Mouse (Mus musculus) neutrophil, adult 65 days (primary cell): ENCODE measurements around the gene Cldnd2. TPM values are rescaled to one million over a fixed set of nuclear protein-coding genes. Genes with fewer than 3 reads are reported as not detected.

ENCODE experiments used
- total RNA-seq: library from RNA; stranded (reverse); gene quantifications from 2 replicates; pipeline ENCODE4 v1.2.4, GENCODE M21; 2023

Cldnd2 gene
- not detected in 2 replicates for total RNA-seq

GRCm38 (mm10) chr7:43440482-43440881 is at the start of gene Cldnd2:
Cldnd2 (plus strand) TSS chr7:43440782.

GRCm38 (mm10) chr7:43408131-43408553 is 32.4 kb upstream of the Cldnd2 start, which contains the start of gene Siglecg:
Siglecg (plus strand) TSS chr7:43408204.

GRCm38 (mm10) chr7:43427406-43427805 is 13.2 kb upstream of the Cldnd2 start, which contains the start of gene Lim2:
Lim2 (plus strand) TSS chr7:43427670.

GRCm38 (mm10) chr7:43436341-43437255 is 4.0 kb upstream of the Cldnd2 start, which contains the start of gene Nkg7:
Nkg7 (plus strand) TSS chr7:43437073.

GRCm38 (mm10) chr7:43443917-43444293 is 3.3 kb downstream of the Cldnd2 start, which contains the start of the genes Etfb and Gm45233:
Etfb (plus strand) TSS chr7:43444083.
Gm45233 (plus strand) TSS chr7:43444128.

GRCm38 (mm10) chr7:43462851-43463250 is 22.3 kb downstream of the Cldnd2 start, which contains the start of gene Vsig10l:
Vsig10l (plus strand) TSS chr7:43463151.

GRCm38 (mm10) chr7:43489631-43490125 is 49.1 kb downstream of the Cldnd2 start, which contains the start of gene Iglon5:
Iglon5 (minus strand) TSS chr7:43490075.

Other genes with a start within 250 kb of the Cldnd2 start
- gene Zfp715, start 127.5 kb upstream of the Cldnd2 start, total RNA-seq = 18.1 and 26.7 TPM in 2 replicates
- gene Siglecf, start 89.4 kb upstream of the Cldnd2 start, total RNA-seq = 9.6 and 11.8 TPM in 2 replicates
- gene Siglecg, start 32.6 kb upstream of the Cldnd2 start, total RNA-seq = 61.1 and 72.3 TPM in 2 replicates
- not detected in 2 replicates for gene Lim2, start 13.1 kb upstream of the Cldnd2 start, total RNA-seq
- gene Nkg7, start 3.7 kb upstream of the Cldnd2 start, total RNA-seq = 18.8 and 33.1 TPM in 2 replicates
- gene Etfb, start 3.3 kb downstream of the Cldnd2 start, total RNA-seq = 51.2 and 76.8 TPM in 2 replicates
- not detected in 2 replicates for gene Gm45233, start 3.3 kb downstream of the Cldnd2 start, total RNA-seq
- 9.9 and 11.4 TPM in 2 replicates for gene Vsig10l, start 22.4 kb downstream of the Cldnd2 start, total RNA-seq
- gene Iglon5, start 49.3 kb downstream of the Cldnd2 start, total RNA-seq = not detected in 2 replicates
- gene 4931406B18Rik, start 65.2 kb downstream of the Cldnd2 start, total RNA-seq = 0.98 TPM in 1 of 2 replicates, not detected in the other
- 529 and 701 TPM in 2 replicates for gene Cd33, start 103.6 kb downstream of the Cldnd2 start, total RNA-seq
- gene Zfp658, start 121.5 kb downstream of the Cldnd2 start, total RNA-seq = 3.1 and 3.6 TPM in 2 replicates
- 11.0 and 12.6 TPM in 2 replicates for gene Zfp719, start 138.8 kb downstream of the Cldnd2 start, total RNA-seq
- gene Zfp819, start 166.4 kb downstream of the Cldnd2 start, total RNA-seq = 0.41 and 0.63 TPM in 2 replicates
- gene Ceacam18, start 193.9 kb downstream of the Cldnd2 start, total RNA-seq = not detected in 2 replicates
- gene Siglece, start 219.4 kb downstream of the Cldnd2 start, total RNA-seq = 153 and 158 TPM in 2 replicates
- 2.6 and 3.2 TPM in 2 replicates for gene Ctu1, start 231.2 kb downstream of the Cldnd2 start, total RNA-seq
- gene Klk14, start 249.6 kb downstream of the Cldnd2 start, total RNA-seq = not detected in 2 replicates